Mouse (Mus musculus): Measurements from ENCODE around the gene Fkbp4.
A peak's percentile ranks its signal among the peaks of the same experiment; 100 is the strongest.

The Fkbp4 gene

GRCm38 (mm10) chr6:128436356-128437005 is 2.0 kb downstream of the Fkbp4 start:
- DNase-seq: no peak

- DNase-seq: no peak
Observed at GRCm38 (mm10) chr6:128435474-128435873, 3.0 kb downstream of the Fkbp4 start.

GRCm38 (mm10) chr6:128433566-128433965 is 4.9 kb downstream of the Fkbp4 start:
- no peak for DNase-seq

- DNase-seq: no peak
Observed at GRCm38 (mm10) chr6:128432356-128432915, 6.0 kb downstream of the Fkbp4 start.

- DNase-seq: no peak
Observed at GRCm38 (mm10) chr6:128429826-128430225, 8.7 kb downstream of the Fkbp4 start.

- DNase-seq: no peak
Observed at GRCm38 (mm10) chr6:128429300-128429699, 9.2 kb downstream of the Fkbp4 start.

GRCm38 (mm10) chr6:128427571-128427970 is 10.9 kb downstream of the Fkbp4 start:
- no peak for DNase-seq

GRCm38 (mm10) chr6:128425046-128425445 is 13.4 kb downstream of the Fkbp4 start:
- peak; percentile 28 for DNase-seq

GRCm38 (mm10) chr6:128424269-128425019 is 14.0 kb downstream of the Fkbp4 start, which contains the start of gene Itfg2:
Gene Itfg2 (minus strand): TSS chr6:128424931.
- peak; percentile 95 for DNase-seq

- no peak for DNase-seq
Observed at GRCm38 (mm10) chr6:128423496-128424268, 14.8 kb downstream of the Fkbp4 start.

GRCm38 (mm10) chr6:128421480-128421879 is 17.0 kb downstream of the Fkbp4 start:
- no peak for DNase-seq

GRCm38 (mm10) chr6:128421036-128421435 is 17.4 kb downstream of the Fkbp4 start:
- DNase-seq: no peak

- DNase-seq: no peak
Observed at GRCm38 (mm10) chr6:128418076-128418475, 20.4 kb downstream of the Fkbp4 start.

GRCm38 (mm10) chr6:128416169-128416568 is 22.3 kb downstream of the Fkbp4 start:
- no peak for DNase-seq

- peak; percentile 75 for DNase-seq
Observed at GRCm38 (mm10) chr6:128411115-128411514, 27.4 kb downstream of the Fkbp4 start.

- no peak for DNase-seq
Observed at GRCm38 (mm10) chr6:128410305-128410704, 28.2 kb downstream of the Fkbp4 start.

- DNase-seq: no peak
Observed at GRCm38 (mm10) chr6:128408544-128409125, 29.8 kb downstream of the Fkbp4 start.

GRCm38 (mm10) chr6:128404708-128405107 is 33.8 kb downstream of the Fkbp4 start:
- no peak for DNase-seq

- DNase-seq: no peak
Observed at GRCm38 (mm10) chr6:128399421-128400185, 38.9 kb downstream of the Fkbp4 start.

GRCm38 (mm10) chr6:128398996-128399395 is 39.5 kb downstream of the Fkbp4 start, which contains the start of gene Nrip2:
Gene Nrip2 (plus strand): TSS chr6:128399296.
- no peak for DNase-seq

- no peak for DNase-seq
Observed at GRCm38 (mm10) chr6:128397574-128398261, 40.8 kb downstream of the Fkbp4 start.

Data from thymus, postnatal 14 days (tissue).